Mouse (Mus musculus) telencephalon, adult 2 months (tissue): ENCODE data around the gene Gm20792.
"Not testable (repeated sequence)": the region's sequence is repeated elsewhere in the genome, so short reads cannot be mapped to it uniquely, and the experiment has no call there.

Experiments used
- DNase-seq: peaks from one replicate; pipeline ENCODE4 v3.0.0-alpha.2; 2011; ENCODE audit warnings: low read depth, low spot score

The Gm20792 gene

GRCm38 (mm10) chrY:48311555-48311954 is at the start of gene Gm20792:
Gene Gm20792, plus strand, starts transcription at chrY:48311855.
- not testable (repeated sequence) for DNase-seq
